Mouse (Mus musculus) heart, adult 2 months (tissue): ENCODE results near the gene Fgf13.

Experiments used
- CTCF ChIP-seq: fragments of 200-600 bp; IDR thresholded peaks from 2 replicates; pipeline ENCODE4 v1.8.1; 2022; ENCODE audit warnings: antibody characterized with exemption, mild to moderate bottlenecking, moderate library complexity
- EP300 ChIP-seq: fragments of 200-500 bp; IDR thresholded peaks from 2 replicates; pipeline ENCODE4 v1.6.1; 2011; ENCODE audit warnings: low read depth, low read length, control low read depth; ENCODE audit not compliant: insufficient read depth
- POLR2A ChIP-seq: fragments of 200-500 bp; IDR thresholded peaks from 2 replicates; pipeline ENCODE4 v1.6.1; 2011; ENCODE audit warnings: mild to moderate bottlenecking, low read depth, low read length, control low read depth; ENCODE audit not compliant: insufficient read depth

DNA sequence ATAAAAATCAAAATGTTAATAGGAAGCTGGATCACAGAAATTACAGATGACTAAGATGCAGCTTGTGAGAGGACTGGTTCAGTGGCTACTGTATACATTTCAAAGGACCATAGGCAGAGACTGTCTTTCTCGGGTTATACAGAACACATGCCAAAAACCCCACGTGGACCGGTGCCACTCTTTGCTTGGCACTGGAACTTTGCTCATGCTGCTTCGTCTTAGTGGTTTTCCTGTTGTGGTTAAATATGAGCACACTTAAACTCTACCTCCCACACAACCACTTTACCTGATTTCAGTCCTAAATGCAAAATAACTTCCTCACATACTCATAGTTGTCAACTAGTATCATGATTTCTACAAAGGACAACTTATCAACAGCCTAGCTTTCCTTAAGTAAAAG lies 59.6 kb downstream of the Fgf13 start:
- TF ChIP-seq EP300 (no peak), CTCF (no peak), POLR2A (no peak)
